Mouse (Mus musculus) embryo, embryonic 10.5 days (tissue): Measurements from ENCODE around the gene Spata33.
A peak's percentile ranks its signal among the peaks of the same experiment; 100 is the strongest.
"Not testable (repeated sequence)": the region's sequence is repeated elsewhere in the genome, so short reads cannot be mapped to it uniquely, and the experiment has no call there.

Source experiments
- DNase-seq: peaks from one replicate; pipeline ENCODE4 v3.0.0-alpha.2; 2015; ENCODE audit warnings: low spot score

Spata33 gene

GRCm38 (mm10) chr8:123212321-123213117 is at the start of gene Spata33, which contains the start of gene Chmp1a:
TSS of gene Spata33 (plus strand) at chr8:123212832.
TSS of gene Chmp1a (minus strand) at chr8:123212763.
- peak; percentile 97 for DNase-seq

GRCm38 (mm10) chr8:123181391-123181790 is 31.2 kb upstream of the Spata33 start:
- DNase-seq, result peak; percentile 84

GRCm38 (mm10) chr8:123185566-123186409 is 26.8 kb upstream of the Spata33 start, which contains the start of gene Dpep1:
TSS of gene Dpep1 (plus strand) at chr8:123186242.
- DNase-seq, result peak; percentile 80

GRCm38 (mm10) chr8:123188006-123188405 is 24.6 kb upstream of the Spata33 start:
- no peak for DNase-seq

GRCm38 (mm10) chr8:123188841-123189240 is 23.8 kb upstream of the Spata33 start:
- DNase-seq, result no peak

- DNase-seq, result peak; percentile 92
These were observed 22.0 kb upstream of the Spata33 start for GRCm38 (mm10) chr8:123190678-123191077.

- DNase-seq, result no peak
These were observed 20.7 kb upstream of the Spata33 start for GRCm38 (mm10) chr8:123191908-123192307.

GRCm38 (mm10) chr8:123193771-123194170 is 18.9 kb upstream of the Spata33 start:
- no peak for DNase-seq

GRCm38 (mm10) chr8:123197016-123197415 is 15.6 kb upstream of the Spata33 start:
- not testable (repeated sequence) for DNase-seq

GRCm38 (mm10) chr8:123199864-123200263 is 12.8 kb upstream of the Spata33 start:
- DNase-seq, result no peak

GRCm38 (mm10) chr8:123202288-123202687 is 10.3 kb upstream of the Spata33 start:
- DNase-seq, result peak; percentile 94

GRCm38 (mm10) chr8:123203571-123203970 is 9.1 kb upstream of the Spata33 start:
- DNase-seq, result no peak

- DNase-seq, result no peak
These were observed 756 bp upstream of the Spata33 start for GRCm38 (mm10) chr8:123211876-123212275.

GRCm38 (mm10) chr8:123213118-123213772 is 613 bp downstream of the Spata33 start:
- no peak for DNase-seq

GRCm38 (mm10) chr8:123215430-123215829 is 2.8 kb downstream of the Spata33 start:
- no peak for DNase-seq

- no peak for DNase-seq
These were observed 8.3 kb downstream of the Spata33 start for GRCm38 (mm10) chr8:123220917-123221316.

GRCm38 (mm10) chr8:123224278-123225266 is 11.9 kb downstream of the Spata33 start, which contains the start of gene Cdk10:
TSS of gene Cdk10 (plus strand) at chr8:123224842.
- DNase-seq, result peak; percentile 96

- DNase-seq, result no peak
These were observed 15.8 kb downstream of the Spata33 start for GRCm38 (mm10) chr8:123228416-123228815.

- DNase-seq, result not testable (repeated sequence)
These were observed 17.7 kb downstream of the Spata33 start for GRCm38 (mm10) chr8:123230326-123230725.

GRCm38 (mm10) chr8:123231742-123232141 is 19.1 kb downstream of the Spata33 start:
- DNase-seq, result no peak

GRCm38 (mm10) chr8:123232553-123232952 is 19.9 kb downstream of the Spata33 start:
- no peak for DNase-seq
